Mouse (Mus musculus) ES-Bruce4 (cell line): ENCODE results near the gene Slc35g1.

Source experiments
- CTCF ChIP-seq: IDR thresholded peaks from one replicate; pipeline ENCODE4 v1.8.1; 2011; ENCODE audit warnings: low read depth, low read length
- POLR2A ChIP-seq: IDR thresholded peaks from one replicate; pipeline ENCODE4 v1.8.1; 2011; ENCODE audit warnings: low read length; ENCODE audit not compliant: insufficient read depth

DNA sequence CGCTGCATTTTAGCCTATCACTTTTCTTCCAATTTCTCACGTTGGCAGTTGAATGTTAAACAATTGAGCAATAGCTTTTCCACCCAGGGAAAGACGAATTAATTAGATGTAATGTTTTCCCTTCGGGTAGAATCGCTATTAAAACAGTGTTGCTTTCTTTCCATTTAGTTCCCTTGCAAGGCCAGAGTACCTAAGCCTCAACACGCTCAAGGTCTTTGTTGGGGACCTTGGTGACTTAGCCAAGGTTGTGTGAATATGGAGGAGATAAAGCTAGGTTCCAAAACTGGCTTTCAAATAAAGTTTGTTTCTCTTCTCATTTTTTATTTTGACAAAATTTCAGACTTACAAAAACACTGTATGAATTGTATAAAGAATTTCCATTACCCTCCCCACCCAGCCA is 27.1 kb downstream of the Slc35g1 start:
- TF ChIP-seq POLR2A (no peak), CTCF (no peak)
